Mouse (Mus musculus): ENCODE results near the gene Calm1.

The Calm1 gene

GRCm38 (mm10) chr12:100226073-100226472 lies 26.8 kb downstream of the Calm1 start:
- no peak for DNase-seq

DNA sequence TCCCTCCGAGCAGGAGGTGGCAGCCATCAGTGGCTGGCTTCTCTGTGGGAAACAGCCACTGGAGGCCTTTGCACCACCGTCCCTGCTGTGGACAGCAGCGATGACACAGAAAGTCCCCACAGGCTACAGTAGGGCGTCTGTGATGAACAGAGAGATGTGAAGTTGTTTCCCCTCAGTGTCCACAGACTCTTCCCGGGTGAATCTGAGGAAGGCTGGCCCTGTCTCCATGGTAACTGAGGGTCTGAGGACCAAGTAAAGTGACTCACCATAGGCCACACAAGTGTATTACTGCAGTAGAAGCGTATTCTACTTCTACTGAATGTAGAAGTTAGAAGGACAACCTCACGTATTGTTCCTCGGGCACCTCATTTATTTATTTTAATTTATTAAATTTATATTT lies 27.4 kb downstream of the Calm1 start:
- DNase-seq = no peak

DNA sequence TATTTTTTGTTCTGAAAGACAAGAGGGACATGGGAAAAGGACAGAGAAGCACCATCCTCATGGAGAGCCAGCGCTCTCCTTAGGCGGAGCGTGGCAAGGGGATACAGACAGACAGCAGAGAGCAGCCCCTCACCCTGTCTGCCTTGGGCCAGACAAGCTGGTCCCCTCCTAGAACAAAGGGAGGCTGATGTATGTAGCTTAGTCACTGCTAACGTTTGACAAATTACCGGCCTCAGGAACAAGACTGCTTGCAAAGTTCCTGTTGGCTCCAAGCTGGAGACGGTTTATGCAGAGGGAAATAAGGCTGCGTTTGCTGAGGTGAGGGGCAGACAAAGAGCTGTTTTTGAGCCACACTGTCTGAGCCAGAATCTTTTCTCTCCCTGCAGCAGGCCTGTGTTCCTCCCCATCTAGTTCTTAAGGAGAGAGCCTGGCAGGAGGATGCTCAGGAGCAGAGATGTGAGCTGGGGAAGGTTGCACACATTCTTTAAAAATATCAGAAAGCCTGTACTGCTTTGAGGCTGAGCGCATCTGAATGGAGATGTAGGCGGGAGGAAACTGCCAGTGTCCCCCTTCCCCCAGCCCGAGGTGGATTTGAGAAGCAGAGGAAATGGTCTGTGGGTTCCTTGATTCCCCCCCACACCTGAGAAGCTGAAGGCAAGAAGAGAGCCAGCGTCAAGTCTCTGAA lies 28.9 kb downstream of the Calm1 start:
- no peak for DNase-seq

DNA sequence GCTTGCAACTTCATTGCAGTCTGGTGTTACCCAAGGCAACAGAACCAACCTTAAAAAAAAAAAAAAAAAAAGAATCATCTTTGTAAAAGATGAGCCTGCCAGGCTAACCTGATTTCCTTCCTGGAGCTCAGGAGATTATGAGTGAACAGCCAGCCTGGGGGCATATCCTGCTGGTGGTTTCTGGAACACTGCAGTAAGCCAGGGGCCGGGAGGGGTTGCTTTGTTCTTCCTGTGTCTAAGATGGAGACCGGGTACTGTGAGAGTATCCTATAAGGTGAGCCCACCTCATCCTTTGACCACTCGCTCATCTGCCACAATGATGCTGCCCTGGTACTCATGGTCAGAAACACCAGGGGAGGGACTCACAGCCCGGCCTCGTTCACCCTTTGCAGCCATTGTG lies 35.0 kb downstream of the Calm1 start:
- no peak for DNase-seq

GRCm38 (mm10) chr12:100234919-100235318 lies 35.7 kb downstream of the Calm1 start:
- peak; percentile 65 for DNase-seq

GRCm38 (mm10) chr12:100235423-100235822 lies 36.2 kb downstream of the Calm1 start:
- no peak for DNase-seq

- DNase-seq = no peak
Measured at GRCm38 (mm10) chr12:100239404-100239803, 40.2 kb downstream of the Calm1 start.

DNA sequence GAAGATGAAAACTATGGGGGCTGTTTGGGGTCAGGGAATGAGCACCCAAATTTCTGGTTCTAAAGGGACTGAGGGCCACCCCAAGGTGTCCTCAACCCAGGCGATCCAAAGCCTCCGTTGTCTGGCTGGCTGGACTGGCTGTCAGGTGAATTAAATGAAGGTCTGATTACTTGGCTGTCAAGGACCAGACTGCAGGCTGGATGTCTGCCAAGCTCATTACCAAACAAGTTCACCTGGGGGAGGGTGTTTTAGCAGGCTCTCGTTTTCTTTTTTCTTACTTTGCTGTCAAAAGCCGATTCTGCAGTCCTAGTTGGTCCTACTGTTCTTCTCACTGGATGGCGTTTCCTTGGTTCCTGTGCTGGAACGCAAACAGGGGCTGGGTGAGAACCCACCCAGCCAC lies 40.6 kb downstream of the Calm1 start:
- peak; percentile 60 for DNase-seq

DNA sequence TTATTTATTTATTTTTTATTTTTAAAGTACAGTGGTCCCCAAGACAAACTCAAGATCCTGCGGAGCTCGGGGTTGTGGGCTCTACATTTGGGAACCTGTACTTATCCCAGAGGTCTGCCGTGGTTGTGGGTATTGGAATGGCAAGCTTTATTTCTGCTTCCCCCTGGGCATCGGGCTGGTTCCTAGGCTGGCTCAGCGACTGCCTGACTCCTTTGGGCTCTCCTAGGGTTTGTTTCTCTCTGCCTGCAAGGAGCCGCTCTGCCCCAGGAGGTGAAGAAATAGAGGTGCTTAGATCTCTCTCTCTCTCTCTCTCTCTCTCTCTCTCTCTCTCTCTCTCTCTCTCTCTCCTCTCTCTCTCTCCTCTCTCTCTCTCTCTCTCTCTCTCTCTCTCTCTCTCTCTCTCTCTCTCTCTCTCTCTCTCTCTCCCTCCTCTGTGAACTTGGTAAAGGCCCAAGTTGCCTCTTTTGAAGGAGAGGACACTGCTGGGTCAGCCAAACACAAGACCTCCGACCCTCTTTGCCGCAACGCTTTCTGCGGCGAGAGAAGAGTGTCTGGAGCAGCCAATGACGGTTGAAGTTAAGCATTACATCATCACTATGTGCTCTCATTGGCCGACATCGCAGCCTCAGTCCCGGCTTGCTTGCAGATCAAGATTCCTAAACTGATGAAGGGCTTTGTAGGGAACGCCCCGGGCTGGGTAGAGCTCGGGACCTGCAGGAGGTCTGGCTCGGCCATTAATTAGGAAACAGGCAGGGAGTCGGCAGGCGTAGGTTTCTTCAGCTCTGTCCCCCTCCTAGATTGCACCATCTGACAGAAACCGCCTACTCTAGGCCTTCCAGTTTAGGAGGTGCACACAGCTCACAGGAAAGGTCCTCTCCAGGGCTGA lies 42.9 kb downstream of the Calm1 start:
- peak; percentile 91 for DNase-seq

GRCm38 (mm10) chr12:100244580-100244979 lies 45.3 kb downstream of the Calm1 start:
- peak; percentile 48 for DNase-seq

DNA sequence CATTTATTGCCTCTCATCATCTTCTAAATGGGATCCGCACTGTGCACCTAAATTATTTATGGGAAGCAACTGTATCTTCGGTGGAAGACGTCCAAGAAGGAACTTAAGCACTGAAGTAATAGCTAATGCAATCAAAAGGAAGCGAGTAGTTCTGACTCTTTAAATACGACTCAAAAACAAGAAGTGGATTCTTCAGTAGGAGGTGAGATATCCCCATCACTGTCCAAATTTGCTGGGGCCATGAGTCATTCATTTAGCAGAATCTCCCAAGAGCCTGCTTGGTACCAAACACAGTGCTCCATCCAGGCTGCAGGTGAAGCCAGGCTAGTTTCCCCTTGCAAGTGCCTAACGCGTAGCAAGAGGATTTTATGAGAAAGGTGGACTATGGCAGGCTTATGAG lies 49.9 kb downstream of the Calm1 start:
- DNase-seq = no peak

DNA sequence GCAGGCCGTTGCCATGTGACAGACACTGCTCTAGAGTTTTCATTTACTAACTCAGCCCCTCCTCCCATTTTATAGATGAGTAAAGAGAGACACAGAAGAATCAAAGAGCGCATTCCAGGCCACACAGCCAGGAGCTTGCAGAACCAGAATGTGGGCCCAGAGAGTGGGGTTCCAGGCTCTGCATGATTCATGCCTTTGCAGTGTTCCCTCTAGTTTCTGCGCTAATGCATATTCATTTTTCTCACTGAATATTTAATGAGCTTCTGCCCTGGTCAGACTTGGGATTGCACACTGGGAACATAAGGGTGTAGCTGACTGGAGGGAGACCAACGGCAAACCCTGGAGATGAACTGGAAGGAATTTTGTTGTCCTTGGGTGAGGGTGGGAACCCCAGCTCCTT lies 55.2 kb downstream of the Calm1 start:
- DNase-seq = no peak

GRCm38 (mm10) chr12:100255441-100255949 lies 56.3 kb downstream of the Calm1 start:
- DNase-seq = no peak

DNA sequence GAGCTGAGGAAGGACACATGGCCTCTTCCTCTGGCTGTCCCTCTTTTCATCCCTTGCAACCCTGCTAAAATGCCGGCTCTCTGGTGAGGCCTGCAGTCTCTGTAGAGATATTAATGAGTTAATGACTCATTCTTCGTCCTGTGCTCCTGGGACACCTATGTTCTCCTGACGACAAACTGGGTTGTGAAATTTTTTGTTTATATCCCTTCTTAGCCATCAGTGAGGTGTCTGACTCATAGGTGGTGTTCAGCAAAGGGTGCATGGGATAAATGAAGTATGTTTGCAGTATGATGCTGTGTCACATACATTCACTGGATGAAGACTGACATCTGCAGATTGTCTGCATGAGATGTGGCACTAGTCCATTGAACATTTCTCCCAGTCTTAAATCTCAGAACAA lies 58.5 kb downstream of the Calm1 start:
- DNase-seq = no peak

Data from cerebellum, adult 9-10 months (tissue).